Mouse (Mus musculus) cerebellum, postnatal 25 days (tissue): ENCODE results near the gene Gm21294.
A peak's percentile ranks its signal among the peaks of the same experiment; 100 is the strongest.
"Not testable (repeated sequence)": the region's sequence is repeated elsewhere in the genome, so short reads cannot be mapped to it uniquely, and the experiment has no call there.

Experiments used
- DNase-seq, 2 experiments: peaks; one replicate each; pipeline ENCODE4 v3.0.0; 2021; ENCODE audit warnings: mixed read lengths in 2 of 2

Gene Gm21294

DNA sequence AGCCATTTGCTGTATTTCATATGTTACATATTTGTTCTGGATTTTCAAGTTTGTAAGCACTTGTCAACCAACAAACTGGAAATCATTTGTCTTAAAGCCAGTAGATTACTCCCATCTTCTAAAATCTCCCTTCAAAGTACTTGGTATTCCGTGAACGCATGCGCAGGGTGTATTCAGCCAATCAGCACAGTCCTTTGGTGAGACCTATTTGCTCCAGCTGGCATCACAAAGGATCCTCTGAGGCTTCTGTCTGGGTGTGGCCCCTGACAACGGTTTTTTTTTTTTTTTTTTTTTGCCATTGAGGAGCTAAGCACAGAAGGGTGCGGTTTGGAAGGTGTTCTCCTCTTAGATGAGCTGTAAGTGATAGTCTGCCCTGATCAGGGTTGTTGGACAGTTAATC lies at the start of gene Gm21294:
Gm21294 (plus strand) TSS at position 301 of the 400 bp plus-strand sequence.
- DNase-seq, result not testable (repeated sequence)

DNA sequence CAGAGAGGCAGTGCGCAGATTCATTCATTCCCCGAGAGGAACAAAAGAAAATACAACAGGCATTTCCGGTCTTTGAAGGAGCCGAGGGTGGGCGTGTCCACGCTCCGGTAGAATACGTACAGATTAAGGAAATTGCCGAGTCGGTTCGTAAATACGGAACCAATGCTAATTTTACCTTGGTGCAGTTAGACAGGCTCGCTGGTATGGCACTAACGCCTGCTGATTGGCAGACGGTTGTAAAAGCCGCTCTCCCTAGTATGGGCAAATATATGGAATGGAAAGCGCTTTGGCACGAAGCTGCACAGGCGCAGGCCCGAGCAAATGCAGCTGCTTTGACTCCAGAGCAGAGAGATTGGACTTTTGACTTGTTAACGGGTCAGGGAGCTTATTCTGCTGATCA lies 73.6 kb downstream of the Gm21294 start:
- DNase-seq, result peak in 1 of 2 experiments; percentile 0
